Mouse (Mus musculus) A20 (cell line): ENCODE data around the gene Tmem198.

Experiments
- DNase-seq: peaks from one replicate; pipeline ENCODE4 v3.0.0-alpha.2; 2011; ENCODE audit warnings: low read depth, low spot score

Gene Tmem198

GRCm38 (mm10) chr1:75478916-75479634, at the start of gene Tmem198, which contains the start of gene Chpf:
TSS of gene Tmem198 (plus strand) at chr1:75479532.
TSS of gene Chpf (minus strand) at chr1:75479307.
- peak; percentile 98 for DNase-seq

GRCm38 (mm10) chr1:75435475-75436328, 43.6 kb upstream of the Tmem198 start, which contains the start of gene Gmppa:
TSS of gene Gmppa (plus strand) at chr1:75435930.
- DNase-seq: peak; percentile 87

GRCm38 (mm10) chr1:75438782-75439181, 40.5 kb upstream of the Tmem198 start:
- no peak for DNase-seq

- no peak for DNase-seq
Measured at GRCm38 (mm10) chr1:75440661-75441060, 38.7 kb upstream of the Tmem198 start.

GRCm38 (mm10) chr1:75441471-75441996, 37.8 kb upstream of the Tmem198 start:
- DNase-seq: no peak

- no peak for DNase-seq
Measured at GRCm38 (mm10) chr1:75442171-75442570, 37.2 kb upstream of the Tmem198 start.

GRCm38 (mm10) chr1:75442811-75443210, 36.5 kb upstream of the Tmem198 start:
- DNase-seq: no peak

- no peak for DNase-seq
Measured at GRCm38 (mm10) chr1:75443247-75444024, 35.9 kb upstream of the Tmem198 start.

- no peak for DNase-seq
Measured at GRCm38 (mm10) chr1:75444208-75444607, 35.1 kb upstream of the Tmem198 start.

GRCm38 (mm10) chr1:75445141-75445701, 34.1 kb upstream of the Tmem198 start:
- no peak for DNase-seq

GRCm38 (mm10) chr1:75445751-75446611, 33.4 kb upstream of the Tmem198 start:
- DNase-seq: peak; percentile 74

- DNase-seq: no peak
Measured at GRCm38 (mm10) chr1:75446656-75447055, 32.7 kb upstream of the Tmem198 start.

GRCm38 (mm10) chr1:75447265-75448051, 31.9 kb upstream of the Tmem198 start:
- no peak for DNase-seq

- no peak for DNase-seq
Measured at GRCm38 (mm10) chr1:75448052-75448431, 31.3 kb upstream of the Tmem198 start.

- no peak for DNase-seq
Measured at GRCm38 (mm10) chr1:75448937-75449336, 30.4 kb upstream of the Tmem198 start.

- no peak for DNase-seq
Measured at GRCm38 (mm10) chr1:75449377-75450135, 29.8 kb upstream of the Tmem198 start.

- no peak for DNase-seq
Measured at GRCm38 (mm10) chr1:75450314-75451005, 28.9 kb upstream of the Tmem198 start, which contains the start of gene Asic4. TSS of gene Asic4 (plus strand) at chr1:75450436.

GRCm38 (mm10) chr1:75451900-75452299, 27.4 kb upstream of the Tmem198 start:
- no peak for DNase-seq
